Mouse (Mus musculus): ENCODE results near the gene Hjurp. TPM values are rescaled to one million over a fixed set of nuclear protein-coding genes. Genes with fewer than 3 reads are reported as not detected.
A peak's percentile ranks its signal among the peaks of the same experiment; 100 is the strongest.

Gene Hjurp
- total RNA-seq, 2 experiments from 2014 or later = 21.7 to 27.4 TPM

GRCm38 (mm10) chr1:88298686-88299528 lies 21.5 kb upstream of the Hjurp start:
- no peak for DNase-seq (ENCODE audit: low spot score in 2 of 2)

GRCm38 (mm10) chr1:88297480-88298258 lies 20.2 kb upstream of the Hjurp start:
- no peak for DNase-seq (ENCODE audit: low spot score in 2 of 2)

GRCm38 (mm10) chr1:88296171-88296920 lies 18.9 kb upstream of the Hjurp start:
- no peak for DNase-seq (ENCODE audit: low spot score in 2 of 2)

GRCm38 (mm10) chr1:88294650-88295049 lies 17.2 kb upstream of the Hjurp start:
- no peak for DNase-seq (ENCODE audit: low spot score in 2 of 2)

- DNase-seq (ENCODE audit: low spot score in 2 of 2) = no peak
Observed at GRCm38 (mm10) chr1:88292057-88292456, 14.6 kb upstream of the Hjurp start.

DNA sequence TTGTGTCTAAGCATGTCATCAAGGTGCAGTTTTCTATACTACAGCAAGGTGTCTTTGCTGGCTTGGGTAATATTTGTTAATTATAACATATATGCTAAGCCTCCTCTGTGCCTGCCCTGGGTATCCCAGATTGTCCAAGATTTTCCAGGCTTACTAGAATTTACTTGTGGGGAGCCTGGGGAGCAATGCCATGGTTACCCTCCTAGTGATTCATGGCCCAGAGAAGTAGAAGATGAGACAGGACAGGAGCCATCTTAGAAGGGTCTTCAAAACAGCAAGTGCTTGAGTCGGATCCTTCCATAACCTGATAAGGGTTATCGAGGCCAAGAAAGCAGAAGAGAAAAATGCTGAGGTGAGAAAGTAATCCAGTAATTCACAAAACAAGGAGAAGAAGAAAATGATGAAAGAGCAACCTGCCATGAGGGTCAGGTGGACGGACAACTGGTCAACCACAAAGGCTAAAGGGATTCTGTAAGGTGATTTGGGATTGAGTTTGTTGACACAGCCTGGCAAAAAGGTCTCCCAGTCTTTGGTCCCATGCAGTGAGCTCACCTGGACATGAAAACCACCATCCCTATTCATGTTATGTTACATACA lies 14.1 kb upstream of the Hjurp start:
- no peak for DNase-seq (ENCODE audit: low spot score in 2 of 2)

DNA sequence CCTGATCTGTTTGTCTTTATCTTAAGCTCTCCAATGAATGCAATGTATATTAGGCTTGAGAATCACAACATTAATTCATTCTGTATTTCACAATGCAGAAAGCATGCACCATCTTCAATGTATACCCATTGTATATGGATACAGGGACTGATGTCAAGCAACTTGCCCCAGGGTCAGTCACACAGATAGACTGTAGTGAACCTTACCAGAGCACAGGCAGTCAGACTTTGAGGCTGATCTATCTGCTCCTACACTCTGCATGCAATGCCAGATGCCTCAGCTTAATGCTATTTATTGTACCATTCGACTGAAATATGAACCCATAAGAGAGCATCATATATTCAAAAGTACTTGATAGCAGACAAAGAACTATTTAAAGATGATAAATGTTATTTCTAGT lies 13.1 kb upstream of the Hjurp start:
- no peak for DNase-seq (ENCODE audit: low spot score in 2 of 2)

- DNase-seq (ENCODE audit: low spot score in 2 of 2) = peak; percentile 76 to 78
Observed at GRCm38 (mm10) chr1:88289917-88290316, 12.5 kb upstream of the Hjurp start.

- no peak for DNase-seq (ENCODE audit: low spot score in 2 of 2)
Observed at GRCm38 (mm10) chr1:88289152-88289551, 11.7 kb upstream of the Hjurp start.

DNA sequence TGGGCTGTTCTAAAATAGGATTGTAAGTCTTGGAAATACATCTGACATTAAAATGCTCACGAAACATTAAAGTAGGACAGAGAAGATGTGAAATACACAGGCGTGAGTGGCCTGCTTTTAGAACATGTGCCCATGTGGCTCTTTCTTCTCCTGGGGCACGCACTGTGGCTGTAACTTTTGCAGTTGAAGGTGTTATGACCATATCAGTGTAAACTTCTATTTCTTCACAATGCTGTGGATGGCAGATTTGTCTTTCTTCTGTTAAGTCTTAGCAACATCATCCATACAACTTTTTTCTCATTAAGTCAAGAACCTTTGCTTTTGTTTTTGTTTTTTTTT lies 11.3 kb upstream of the Hjurp start:
- DNase-seq (ENCODE audit: low spot score in 2 of 2) = no peak

- peak in 1 of 2 experiments; percentile 34 for DNase-seq (ENCODE audit: low spot score in 2 of 2)
Observed at GRCm38 (mm10) chr1:88288056-88288788, 10.8 kb upstream of the Hjurp start.

GRCm38 (mm10) chr1:88287697-88287980 lies 10.2 kb upstream of the Hjurp start:
- DNase-seq (ENCODE audit: low spot score in 2 of 2) = peak; percentile 81 to 83

DNA sequence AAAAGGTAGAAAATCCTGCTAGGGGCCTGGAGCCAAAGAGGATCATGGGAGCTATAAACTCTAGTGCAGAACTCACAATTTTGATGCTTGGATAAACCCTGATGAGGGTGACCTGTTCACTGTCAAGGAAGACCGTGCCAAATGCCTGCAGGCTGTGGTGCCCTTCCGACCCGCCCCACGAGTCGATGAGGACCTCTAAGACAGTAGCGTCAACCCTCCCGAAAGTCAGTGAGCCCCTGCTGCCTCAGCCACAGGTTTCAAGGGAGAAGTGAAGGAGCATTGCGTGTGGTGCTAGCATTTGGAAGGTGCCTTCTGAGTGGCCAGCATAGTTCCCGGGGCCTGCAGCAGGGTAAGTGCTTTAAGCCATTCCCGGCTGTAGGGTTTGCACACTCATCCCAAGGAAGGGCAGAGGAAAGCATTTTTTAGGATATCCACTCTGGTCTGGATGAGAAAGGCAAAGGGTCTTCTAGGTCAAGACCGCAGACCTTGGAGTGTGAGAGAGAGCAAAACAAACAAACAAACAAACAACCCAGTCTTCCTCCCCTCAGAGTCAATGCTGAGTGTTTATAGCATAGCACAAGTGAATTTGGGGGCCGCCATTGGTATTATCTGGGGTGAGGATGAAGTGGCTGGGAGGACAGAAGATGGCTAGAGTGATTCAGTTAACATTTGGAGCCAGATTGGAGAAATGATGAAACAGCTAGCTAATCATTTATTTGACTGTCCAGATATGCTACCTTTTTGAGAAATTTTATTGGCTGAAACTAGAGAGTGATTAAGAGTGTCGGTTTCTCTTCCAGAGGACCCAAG lies 9.7 kb upstream of the Hjurp start:
- peak in 1 of 2 experiments; percentile 31 for DNase-seq (ENCODE audit: low spot score in 2 of 2)

GRCm38 (mm10) chr1:88286136-88286845 lies 8.9 kb upstream of the Hjurp start:
- DNase-seq (ENCODE audit: low spot score in 2 of 2) = no peak

DNA sequence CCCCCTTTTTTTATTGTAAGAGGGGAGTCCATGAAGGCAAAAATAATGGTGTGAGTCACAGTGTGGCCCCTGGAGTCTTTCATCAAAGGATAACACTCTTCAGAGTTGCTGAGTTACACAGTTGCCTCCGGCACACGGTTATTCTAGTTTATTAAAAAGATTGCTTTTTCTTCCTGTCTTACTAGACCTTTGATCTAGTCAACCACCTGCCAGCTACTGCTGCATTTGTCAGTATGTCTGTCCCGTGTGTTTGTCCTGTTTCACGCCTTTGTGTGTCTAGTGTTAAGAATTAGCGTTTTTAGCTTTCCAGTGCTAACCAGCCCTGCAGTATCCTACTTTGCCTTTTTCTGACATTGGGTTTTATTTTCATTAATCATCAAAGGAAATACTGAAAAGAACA lies 8.2 kb upstream of the Hjurp start:
- no peak for DNase-seq (ENCODE audit: low spot score in 2 of 2)

GRCm38 (mm10) chr1:88284946-88285320 lies 7.5 kb upstream of the Hjurp start:
- peak; percentile 57 to 66 for DNase-seq (ENCODE audit: low spot score in 2 of 2)

- DNase-seq (ENCODE audit: low spot score in 2 of 2) = no peak
Observed at GRCm38 (mm10) chr1:88284228-88284945, 7.0 kb upstream of the Hjurp start.

DNA sequence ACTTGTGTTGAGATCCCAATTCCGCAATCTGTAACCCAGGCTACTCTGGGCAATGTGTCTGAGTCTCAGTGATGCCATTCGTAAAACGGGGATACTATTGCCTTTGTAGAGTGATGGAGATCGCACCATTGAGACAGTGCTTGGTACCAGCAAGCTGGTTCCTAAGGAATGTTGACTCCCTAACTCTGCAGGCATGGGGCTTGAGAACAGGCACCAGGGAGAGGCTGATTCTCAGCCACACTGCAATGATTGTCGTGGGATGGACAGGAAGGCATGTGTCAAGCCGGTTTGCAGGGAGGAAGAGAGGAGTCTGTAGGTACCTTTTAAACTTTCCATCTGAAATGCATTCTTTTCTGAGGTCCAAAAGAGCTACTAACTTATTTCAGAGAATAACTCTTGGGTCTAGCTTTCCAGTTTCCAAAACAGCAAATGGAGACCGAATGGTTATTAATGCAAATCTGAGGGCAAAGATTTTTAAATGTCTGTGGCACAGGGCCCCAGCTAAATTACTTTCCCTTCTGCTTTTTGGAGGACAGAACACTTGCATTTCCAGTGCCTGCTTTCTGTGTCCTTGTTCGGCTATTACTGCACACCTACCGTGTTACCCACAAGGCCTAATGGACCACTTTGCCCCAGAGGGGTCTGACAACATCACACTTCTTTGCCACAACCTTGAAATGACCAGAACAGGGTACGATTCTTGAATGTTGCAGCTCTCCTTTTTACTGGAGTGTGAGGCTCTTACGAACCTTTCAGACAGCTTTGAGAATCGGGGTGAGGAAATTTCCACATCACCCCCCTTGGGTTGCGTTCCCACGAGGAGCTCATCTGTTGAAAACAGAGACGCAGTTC lies 6.2 kb upstream of the Hjurp start:
- no peak for DNase-seq (ENCODE audit: low spot score in 2 of 2)

All from adrenal gland, adult 18-20 months (tissue).